Mouse (Mus musculus) MEL (cell line): ENCODE data around the gene Als2cr12. TPM values are rescaled to one million over a fixed set of nuclear protein-coding genes. Genes with fewer than 3 reads are reported as not detected.
A peak's percentile ranks its signal among the peaks of the same experiment; 100 is the strongest.
"Not testable (repeated sequence)": the region's sequence is repeated elsewhere in the genome, so short reads cannot be mapped to it uniquely, and the experiment has no call there.

Source experiments
- DNase-seq: peaks from one replicate; pipeline ENCODE4 v3.0.0; 2011; ENCODE audit warnings: low read depth, low spot score
- H3K27ac ChIP-seq: 2 replicates; pipeline ENCODE4 v1.5.1; 2012; ENCODE audit warnings: low read depth, mild to moderate bottlenecking, control low read depth, low read length, moderate library complexity; ENCODE audit not compliant: control insufficient read depth
- H3K27me3 ChIP-seq, 2 experiments: fragments of 150-350 bp in 1 of 2; sonication (generic) in 1 of 2; 2 replicates each; pipeline ENCODE4 v1.6.1; 2012; ENCODE audit warnings: low read length in 2 of 2, mild to moderate bottlenecking in 2 of 2, improper control_type of control experiment in 1 of 2, moderate library complexity in 1 of 2; ENCODE audit not compliant: insufficient read depth in 2 of 2, control insufficient read depth in 1 of 2
- H3K36me3 ChIP-seq, 2 experiments: 2 replicates each; pipeline ENCODE4 v1.6.1; 2012 to 2014; ENCODE audit warnings: low read length in 2 of 2, improper control_type of control experiment in 1 of 2, inconsistent platforms in 1 of 2, mild to moderate bottlenecking in 1 of 2; ENCODE audit not compliant: insufficient read depth in 2 of 2, control insufficient read depth in 1 of 2
- H3K4me1 ChIP-seq, 2 experiments: fragments of 150-350 bp in 1 of 2; sonication (generic) in 1 of 2; 2 replicates each; pipeline ENCODE4 v1.6.1; 2012; ENCODE audit warnings: low read length in 2 of 2, improper control_type of control experiment in 1 of 2, mild to moderate bottlenecking in 1 of 2; ENCODE audit not compliant: insufficient read depth in 2 of 2, control insufficient read depth in 1 of 2
- H3K4me3 ChIP-seq, 2 experiments: fragments of 150-350 bp in 1 of 2; sonication (generic) in 1 of 2; 2 replicates each; pipeline ENCODE4 v1.5.1; 2012; ENCODE audit warnings: low read depth in 2 of 2, low read length in 2 of 2, mild to moderate bottlenecking in 2 of 2, moderate library complexity in 2 of 2, control low read depth in 1 of 2, improper control_type of control experiment in 1 of 2; ENCODE audit not compliant: control insufficient read depth in 1 of 2, insufficient read depth in 1 of 2
- H3K79me2 ChIP-seq: 2 replicates; pipeline ENCODE4 v1.6.1; 2012; ENCODE audit warnings: mild to moderate bottlenecking, low read length, moderate library complexity; ENCODE audit not compliant: control insufficient read depth, poor library complexity, insufficient read depth
- H3K9ac ChIP-seq: 2 replicates; pipeline ENCODE4 v1.6.1; 2012; ENCODE audit warnings: low read depth, mild to moderate bottlenecking, control low read depth, low read length, moderate library complexity; ENCODE audit not compliant: control insufficient read depth, poor library complexity, severe bottlenecking
- H3K9me3 ChIP-seq: fragments of 150-350 bp; sonication (generic); replicated peaks from 2 replicates; pipeline ENCODE4 v1.6.1; 2012; ENCODE audit warnings: mild to moderate bottlenecking, low read length, improper control_type of control experiment, moderate library complexity; ENCODE audit not compliant: insufficient read depth
- CTCF ChIP-seq, 3 experiments: IDR thresholded peaks in 2 of 3; conservative IDR thresholded peaks in 1 of 3; 2 replicates each; pipeline ENCODE4 v1.5.1; 2011 to 2012; ENCODE audit warnings: low read length in 3 of 3, low read depth in 2 of 3, mild to moderate bottlenecking in 2 of 3, improper control_type of control experiment in 1 of 3, inconsistent platforms in 1 of 3, mixed read lengths in 1 of 3, moderate library complexity in 1 of 3; ENCODE audit not compliant: control insufficient read depth in 1 of 3, insufficient read depth in 1 of 3, poor library complexity in 1 of 3, severe bottlenecking in 1 of 3
- ELF1 ChIP-seq: IDR thresholded peaks from 2 replicates; pipeline ENCODE4 v1.6.1; 2014; ENCODE audit warnings: low read depth, mild to moderate bottlenecking, inconsistent platforms, low read length, improper control_type of control experiment, moderate library complexity
- HCFC1 ChIP-seq: IDR thresholded peaks from 2 replicates; pipeline ENCODE4 v1.6.1; 2012; ENCODE audit warnings: low read depth, mild to moderate bottlenecking, inconsistent platforms, low read length, improper control_type of control experiment, moderate library complexity
- MYB ChIP-seq: IDR thresholded peaks from 2 replicates; pipeline ENCODE4 v1.6.1; 2011; ENCODE audit warnings: mild to moderate bottlenecking, low read depth, low read length, improper control_type of control experiment
- MYC ChIP-seq: IDR thresholded peaks from 2 replicates; pipeline ENCODE4 v1.6.1; 2011; ENCODE audit warnings: low read depth, mild to moderate bottlenecking, low read length, improper control_type of control experiment, moderate library complexity
- NRF1 ChIP-seq: IDR thresholded peaks from 2 replicates; pipeline ENCODE4 v1.6.1; 2014; ENCODE audit warnings: low read depth, mild to moderate bottlenecking, inconsistent platforms, low read length, improper control_type of control experiment, moderate library complexity; ENCODE audit not compliant: poor library complexity, insufficient read depth, severe bottlenecking
- POLR2AphosphoS2 ChIP-seq: IDR thresholded peaks from 2 replicates; pipeline ENCODE4 v1.6.1; 2011; ENCODE audit warnings: low read length, improper control_type of control experiment
- RAD21 ChIP-seq: IDR thresholded peaks from 2 replicates; pipeline ENCODE4 v1.6.1; 2011; ENCODE audit warnings: mild to moderate bottlenecking, low read depth, low read length, improper control_type of control experiment
- SIN3A ChIP-seq: IDR thresholded peaks from 2 replicates; pipeline ENCODE4 v1.6.1; 2012; ENCODE audit warnings: low read length, improper control_type of control experiment, inconsistent platforms
- SMC3 ChIP-seq: IDR thresholded peaks from 2 replicates; pipeline ENCODE4 v1.6.1; 2011; ENCODE audit warnings: low read depth, low read length, improper control_type of control experiment
- TAL1 ChIP-seq: IDR thresholded peaks from 2 replicates; pipeline ENCODE4 v1.6.1; 2012; ENCODE audit warnings: mild to moderate bottlenecking, inconsistent platforms, low read length, moderate library complexity, mixed read lengths
- UBTF ChIP-seq: IDR thresholded peaks from 2 replicates; pipeline ENCODE4 v1.6.1; 2012; ENCODE audit warnings: low read depth, mild to moderate bottlenecking, inconsistent platforms, low read length, improper control_type of control experiment, moderate library complexity, borderline replicate concordance; ENCODE audit not compliant: insufficient read depth
- USF1 ChIP-seq: IDR thresholded peaks from 2 replicates; pipeline ENCODE4 v1.6.1; 2014; ENCODE audit warnings: low read depth, mild to moderate bottlenecking, inconsistent platforms, low read length, improper control_type of control experiment, moderate library complexity
- USF2 ChIP-seq, 2 experiments: IDR thresholded peaks; 2 replicates each; pipeline ENCODE4 v1.6.1; 2011 to 2012; ENCODE audit warnings: improper control_type of control experiment in 2 of 2, low read length in 2 of 2, borderline replicate concordance in 1 of 2, inconsistent platforms in 1 of 2, low read depth in 1 of 2, mild to moderate bottlenecking in 1 of 2; ENCODE audit not compliant: insufficient read depth in 1 of 2
- ZC3H11A ChIP-seq: IDR thresholded peaks from 2 replicates; pipeline ENCODE4 v1.6.1; 2012; ENCODE audit warnings: low read depth, mild to moderate bottlenecking, inconsistent platforms, low read length, improper control_type of control experiment
- ZNF384 ChIP-seq: IDR thresholded peaks from 2 replicates; pipeline ENCODE4 v1.6.1; 2012; ENCODE audit warnings: low read depth, mild to moderate bottlenecking, inconsistent platforms, low read length, improper control_type of control experiment
- polyA plus RNA-seq, 2 experiments: library from polyadenylated mRNA; stranded (reverse) in 1 of 2; unstranded in 1 of 2; fragments of >175 nt in 1 of 2; fragments of >200 nt in 1 of 2; gene quantifications; 2 replicates each; pipeline versions ENCODE4 v1.2.1 to v1.2.4; 2012; ENCODE audit warnings: low replicate concordance in 2 of 2, low read depth in 1 of 2; ENCODE audit not compliant: insufficient read length in 2 of 2, insufficient read depth in 1 of 2, missing spikeins in 1 of 2
- total RNA-seq: library from RNA; depleted of rRNA; stranded (reverse); fragments of 300-350 nt; gene quantifications from 2 replicates; pipeline ENCODE4 v1.2.3, GENCODE M21; 2012

The Als2cr12 gene
- total and polyA plus RNA-seq, 3 experiments = not detected

- H3K9ac ChIP-seq, H3K27me3 ChIP-seq, H3K9me3 ChIP-seq, H3K4me1 ChIP-seq, H3K79me2 ChIP-seq, H3K27ac ChIP-seq: not testable (repeated sequence)
- DNase-seq = peak; percentile 52
- H3K36me3 ChIP-seq = peaks cover 0 to 12% of the 10 kb centered on the region in 2 experiments; a peak in 2 of 4 replicates
- TF ChIP-seq ZC3H11A (0 out of 2 replicates have a peak, but pooled peaks have one; percentile 26), SMC3 (peak; percentile 37), RAD21 (peak; percentile 55), CTCF (IDR thresholded peaks at IDR 0.05 in 2 of 3, conservative IDR thresholded peaks at IDR 0.05 in 1 of 3; ENCODE audit: control insufficient read depth in 1 of 3, insufficient read depth in 1 of 3, low read depth in 2 of 3, low read length in 3 of 3, poor library complexity in 1 of 3, severe bottlenecking in 1 of 3) (peak; percentile 5 to 44 (median 25); a peak in 3 of 6 replicates)
- TF ChIP-seq, all 39 proteins: peak for 4; not testable (repeated sequence) for 35
- not testable (repeated sequence) for H3K4me3 ChIP-seq
Measured at GRCm38 (mm10) chr1:58697607-58698006, 1.8 kb upstream of the Als2cr12 start.

GRCm38 (mm10) chr1:58693696-58694095, 2.1 kb downstream of the Als2cr12 start:
- no peaks in the 10 kb centered on the region for H3K9me3 ChIP-seq
- DNase-seq = no peak
- no peaks in the 10 kb centered on the region for H3K79me2 ChIP-seq
- no peaks in the 10 kb centered on the region for H3K36me3 ChIP-seq
- no peaks in the 10 kb centered on the region; a peak in 1 of 4 replicates for H3K27me3 ChIP-seq
- H3K9ac ChIP-seq = no peak overlapping the region
- TF ChIP-seq NRF1 (no peak), POLR2AphosphoS2 (no peak), ELF1 (no peak), SIN3A (no peak), MYC (no peak), MYB (no peak), HCFC1 (no peak), TAL1 (no peak), USF2 (IDR thresholded peaks at IDR 0.05; ENCODE audit: borderline replicate concordance in 1 of 2, insufficient read depth in 1 of 2, low read depth in 1 of 2, low read length in 2 of 2) (no peak), RAD21 (no peak), UBTF (no peak), ZNF384 (no peak), USF1 (no peak)
- no peak overlapping the region for H3K27ac ChIP-seq
- no peaks in the 10 kb centered on the region for H3K4me1 ChIP-seq
- no peak overlapping the region for H3K4me3 ChIP-seq

- H3K9me3 ChIP-seq, H3K27me3 ChIP-seq, H3K4me3 ChIP-seq, DNase-seq, H3K4me1 ChIP-seq, H3K79me2 ChIP-seq, H3K27ac ChIP-seq, H3K9ac ChIP-seq, H3K36me3 ChIP-seq: not testable (repeated sequence)
Measured at GRCm38 (mm10) chr1:58691718-58692117, 4.1 kb downstream of the Als2cr12 start.

- H3K9me3 ChIP-seq, H3K79me2 ChIP-seq, H3K27me3 ChIP-seq, H3K36me3 ChIP-seq, H3K4me1 ChIP-seq, H3K27ac ChIP-seq, H3K4me3 ChIP-seq, DNase-seq, H3K9ac ChIP-seq: not testable (repeated sequence)
Measured at GRCm38 (mm10) chr1:58690834-58691488, 4.8 kb downstream of the Als2cr12 start.
